Mouse (Mus musculus) kidney, adult 2 months (tissue): ENCODE measurements around the gene Gm3127. TPM values are rescaled to one million over a fixed set of nuclear protein-coding genes. Genes with fewer than 3 reads are reported as not detected.
"Not testable (repeated sequence)": the region's sequence is repeated elsewhere in the genome, so short reads cannot be mapped to it uniquely, and the experiment has no call there.

Experiments used
- DNase-seq: peaks from one replicate; pipeline ENCODE4 v3.0.0; 2021
- H3K27ac ChIP-seq: fragments of 200-500 bp; 2 replicates; pipeline ENCODE4 v1.5.1; 2012; ENCODE audit warnings: low read depth, low read length, control low read depth, inconsistent platforms; ENCODE audit not compliant: insufficient read depth
- H3K27me3 ChIP-seq: fragments of 200-500 bp; replicated peaks from 2 replicates; pipeline ENCODE4 v1.6.1; 2012; ENCODE audit warnings: mild to moderate bottlenecking, moderate library complexity, low read length, inconsistent platforms; ENCODE audit not compliant: control insufficient read depth, insufficient read depth
- H3K36me3 ChIP-seq: fragments of 200-500 bp; 2 replicates; pipeline ENCODE4 v1.6.1; 2012; ENCODE audit warnings: mild to moderate bottlenecking, moderate library complexity, low read length, inconsistent platforms; ENCODE audit not compliant: control insufficient read depth, insufficient read depth
- H3K4me1 ChIP-seq: fragments of 200-500 bp; 2 replicates; pipeline ENCODE4 v1.6.1; 2011; ENCODE audit warnings: low read length; ENCODE audit not compliant: control insufficient read depth, insufficient read depth
- H3K4me3 ChIP-seq: fragments of 200-500 bp; 2 replicates; pipeline ENCODE4 v1.5.1; 2011; ENCODE audit warnings: mild to moderate bottlenecking, low read depth, low read length, control low read depth; ENCODE audit not compliant: insufficient read depth
- WGBS: fragments of 180-500 bp; shearing (Covaris S2); methylation state at CpG from one replicate; pipeline ENCODE4 v1.1.7; 2018; 5-methylcytosine and 5-hydroxymethylcytosine counted together
- polyA plus RNA-seq: library from polyadenylated mRNA; depleted of rRNA; stranded (reverse); fragments of >200 nt; gene quantifications from 2 replicates; pipeline ENCODE4 v1.2.3, GENCODE M21; 2012; rRNA removed

Gm3127 gene
- not detected in 2 replicates for polyA plus RNA-seq

DNA sequence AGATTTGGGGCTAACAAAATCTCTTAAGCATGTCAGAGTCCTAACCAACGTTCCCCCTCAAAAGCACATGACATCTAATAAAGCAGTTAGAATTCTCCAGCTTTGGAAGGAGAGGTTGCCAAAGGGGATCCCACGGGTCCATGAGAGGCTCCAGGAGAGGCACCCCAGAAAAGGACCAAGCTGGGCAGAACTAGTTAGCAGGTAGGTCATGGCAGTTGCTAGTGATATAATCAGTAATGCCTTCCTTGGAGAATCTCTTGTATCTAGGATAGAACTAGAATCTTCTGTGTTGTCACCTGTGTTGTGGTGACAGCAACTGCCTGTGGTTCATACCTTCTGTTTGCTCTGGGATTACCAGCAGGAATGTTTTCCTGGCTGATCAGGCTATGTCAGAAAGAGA is at the start of gene Gm3127:
Gene Gm3127, plus strand, starts transcription at position 301 of the 400 bp plus-strand sequence.
- not testable (repeated sequence) for H3K27me3 ChIP-seq, DNase-seq, H3K27ac ChIP-seq, H3K4me3 ChIP-seq, H3K4me1 ChIP-seq, H3K36me3 ChIP-seq
- WGBS: 60% methylated on average over 1 of the region's 2 CpGs

DNA sequence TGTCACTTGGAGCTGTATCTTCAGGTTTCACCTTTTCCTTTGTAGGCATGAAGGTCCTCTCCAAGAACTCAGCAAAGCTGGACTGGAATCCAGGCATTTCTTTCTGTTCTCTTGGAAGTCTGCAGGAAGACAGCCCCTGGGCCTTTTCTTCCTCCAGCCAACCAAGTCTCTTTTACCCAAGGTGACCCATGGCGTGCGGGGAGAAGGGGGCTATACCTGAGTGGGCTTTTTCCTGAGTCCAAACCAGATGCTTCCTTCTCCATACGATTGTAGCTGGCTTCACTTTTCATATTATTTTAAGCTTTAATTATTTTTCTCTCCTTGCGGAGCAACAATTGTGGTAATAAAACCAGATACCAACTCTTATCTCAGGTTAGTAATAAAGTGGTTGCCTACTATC is 23.2 kb upstream of the Gm3127 start:
- DNase-seq, H3K27ac ChIP-seq, H3K4me3 ChIP-seq, H3K36me3 ChIP-seq, H3K4me1 ChIP-seq, H3K27me3 ChIP-seq: not testable (repeated sequence)
- WGBS: 90% methylated on average over 4 of the region's 4 CpGs

DNA sequence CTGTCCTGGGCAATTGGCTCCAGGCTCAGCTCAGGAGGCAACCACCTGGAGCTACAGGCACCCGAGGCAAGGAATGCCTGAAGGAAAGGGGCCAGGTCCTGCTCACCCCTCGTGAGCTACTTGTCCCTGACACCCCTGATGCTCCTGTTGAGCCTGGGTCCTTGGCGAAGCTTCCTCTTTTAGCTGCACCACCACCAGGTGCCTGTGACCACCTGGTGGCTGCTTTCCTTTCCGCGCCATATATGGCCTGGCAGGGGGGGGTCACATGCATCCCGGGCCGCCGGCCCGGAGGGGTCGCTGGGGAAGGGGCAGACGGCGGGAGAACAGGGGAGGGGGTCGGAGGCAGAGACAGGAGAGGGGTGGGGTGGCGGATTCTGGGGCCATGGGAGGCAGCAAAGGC is 17.2 kb downstream of the Gm3127 start:
- H3K36me3 ChIP-seq, H3K27me3 ChIP-seq, H3K4me1 ChIP-seq, H3K4me3 ChIP-seq, H3K27ac ChIP-seq, DNase-seq: not testable (repeated sequence)
- 10% methylated on average over 13 of the region's 14 CpGs for WGBS

DNA sequence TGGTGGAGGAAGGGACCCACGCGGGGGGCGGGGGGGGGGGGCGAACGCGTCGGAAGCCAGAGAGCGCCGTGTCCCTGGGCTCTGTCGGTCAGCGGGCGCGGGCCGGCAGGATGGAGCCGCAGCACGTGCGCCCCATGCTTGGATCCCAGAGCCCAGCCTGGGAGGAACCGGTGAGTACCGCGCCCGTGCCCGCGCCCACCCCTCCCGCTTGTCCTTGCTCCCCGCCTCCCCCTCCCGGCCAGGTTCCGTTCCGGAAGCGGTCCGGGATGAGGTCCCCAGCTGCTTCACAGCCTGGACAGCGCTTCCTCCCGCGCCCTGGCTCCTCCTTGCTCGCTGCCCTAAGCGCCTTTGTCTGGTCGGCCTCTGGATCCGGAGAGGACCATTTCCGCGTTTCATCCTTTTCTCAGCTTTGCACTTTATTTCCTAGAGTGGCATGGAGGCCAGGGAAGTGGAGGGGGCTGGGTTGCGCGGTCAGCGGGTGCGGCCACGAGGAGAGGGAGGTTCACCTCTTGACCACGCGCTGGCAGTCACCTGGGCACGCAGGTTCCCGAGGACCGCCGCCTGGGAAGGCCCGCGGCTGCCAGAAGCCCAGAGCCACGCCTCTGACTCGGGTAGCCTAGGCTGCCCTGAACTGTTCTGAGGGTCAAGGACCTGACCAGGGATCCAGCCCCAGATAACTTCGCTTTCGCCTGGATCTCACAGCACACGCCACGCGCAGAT is 17.8 kb downstream of the Gm3127 start, which contains the start of gene Gm2974:
Gene Gm2974, plus strand, starts transcription at position 86 of the 720 bp plus-strand sequence.
- not testable (repeated sequence) for H3K4me1 ChIP-seq, H3K36me3 ChIP-seq, H3K4me3 ChIP-seq, H3K27ac ChIP-seq, H3K27me3 ChIP-seq
- peak; percentile 1 for DNase-seq
- 7% methylated on average over 53 of the region's 59 CpGs for WGBS

DNA sequence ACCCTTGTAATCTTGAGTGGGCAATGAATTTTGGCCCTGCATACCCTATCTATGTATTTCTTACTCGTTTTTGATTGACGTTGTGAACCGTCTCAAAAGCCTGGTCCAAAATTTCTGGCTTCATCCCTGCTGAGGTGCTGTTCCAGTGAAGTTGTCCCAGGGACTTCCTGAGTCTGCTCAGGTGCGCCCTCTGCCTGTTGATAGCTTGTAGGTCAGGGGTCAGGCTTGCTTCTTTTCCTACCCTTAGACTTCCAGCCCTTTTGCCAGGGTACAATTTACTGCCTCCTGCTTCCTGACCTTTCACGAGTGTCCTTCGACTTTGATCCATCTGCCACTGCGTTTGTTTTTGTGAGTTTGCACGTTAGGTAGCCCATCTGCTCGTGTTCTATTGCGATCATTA is 18.5 kb downstream of the Gm3127 start:
- H3K4me1 ChIP-seq: not testable (repeated sequence)

More for the DNA sequence above, 18.5 kb downstream of the Gm3127 start:
- H3K4me3 ChIP-seq, H3K27me3 ChIP-seq, DNase-seq, H3K36me3 ChIP-seq, H3K27ac ChIP-seq: not testable (repeated sequence)
- 23% methylated on average over 7 of the region's 10 CpGs for WGBS

Other genes starting within 250 kb of the Gm3127 start
- not detected in 2 replicates for gene Gm3029, start 233.3 kb upstream of the Gm3127 start, polyA plus RNA-seq
- gene Gm3095, start 201.5 kb upstream of the Gm3127 start, polyA plus RNA-seq: not detected in 2 replicates
- gene Gm3099, start 166.6 kb upstream of the Gm3127 start, polyA plus RNA-seq: not detected in 2 replicates
- gene Gm5796, start 141.1 kb upstream of the Gm3127 start, polyA plus RNA-seq: not detected in 2 replicates
- gene Gm3115, start 80.9 kb upstream of the Gm3127 start, polyA plus RNA-seq: not detected in 2 replicates
- not detected in 2 replicates for gene Gm8108, start 54.5 kb upstream of the Gm3127 start, polyA plus RNA-seq
- gene Gm2974, start 17.5 kb downstream of the Gm3127 start, polyA plus RNA-seq: 0.04 TPM in 1 of 2 replicates, not detected in the other
- not detected in 2 replicates for gene Gm3138, start 84.6 kb downstream of the Gm3127 start, polyA plus RNA-seq
- not detected in 2 replicates for gene Gm3149, start 152.3 kb downstream of the Gm3127 start, polyA plus RNA-seq
- gene 2610042L04Rik, start 169.7 kb downstream of the Gm3127 start, polyA plus RNA-seq: 0.05 TPM in 1 of 2 replicates, not detected in the other
- not detected in 2 replicates for gene Gm3159, start 232.5 kb downstream of the Gm3127 start, polyA plus RNA-seq